Mouse (Mus musculus) layer of hippocampus, adult 2 months (tissue): Measurements from ENCODE around the gene Traf5. TPM values are rescaled to one million over a fixed set of nuclear protein-coding genes. Genes with fewer than 3 reads are reported as not detected.

Source experiments
- DNase-seq, 2 experiments: peaks; one replicate each; pipeline ENCODE4 v3.0.0; 2022; ENCODE audit warnings: low spot score in 2 of 2
- H3K27ac ChIP-seq: fragments of 200-600 bp; 2 replicates; pipeline ENCODE4 v1.8.1; 2022
- H3K4me3 ChIP-seq: fragments of 200-600 bp; 2 replicates; pipeline ENCODE4 v1.8.1; 2022; ENCODE audit warnings: mild to moderate bottlenecking
- CTCF ChIP-seq: fragments of 200-600 bp; conservative IDR thresholded peaks from 2 replicates; pipeline ENCODE4 v1.8.1; 2022; ENCODE audit warnings: antibody characterized with exemption, mild to moderate bottlenecking, moderate library complexity
- microRNA-seq, 2 experiments: library from miRNA; unstranded; fragments of <30 nt; microRNA quantifications; one replicate each; pipeline ENCODE4 v1.2.0; 2021
- total RNA-seq, 2 experiments: library from RNA; stranded (reverse); gene quantifications; 2 replicates each; pipeline ENCODE4 v1.2.3; 2021

Traf5 gene
- total RNA-seq, 2 experiments from 2014 or later, result 2.0 to 2.7 TPM

DNA sequence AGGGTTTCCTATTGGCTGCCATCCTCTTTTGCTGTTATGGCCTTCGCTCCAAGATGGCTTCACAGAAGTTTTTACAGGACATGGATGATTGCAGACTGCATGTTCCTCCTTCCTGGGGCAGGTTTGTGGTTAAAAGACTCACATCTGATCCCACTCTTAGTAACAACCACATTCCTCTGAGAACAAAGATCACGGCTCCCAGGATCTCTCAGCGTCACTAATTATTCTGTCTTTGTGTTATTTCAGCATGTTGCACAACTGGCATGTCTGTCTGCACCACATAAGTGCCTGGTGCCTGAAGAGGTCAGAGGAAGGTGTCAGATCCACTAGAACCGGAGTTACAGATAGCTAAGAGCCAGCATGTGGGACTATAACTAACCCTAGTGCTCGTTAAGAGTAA, 122.4 kb downstream of the Traf5 start:
- Histone ChIP-seq H3K27ac (no peak overlapping the region), H3K4me3 (no peak overlapping the region)
- no peak for TF ChIP-seq CTCF
- DNase-seq, result no peak

- H3K27ac ChIP-seq, result no peak overlapping the region
- DNase-seq, result peak; percentile 67 to 80
- TF ChIP-seq CTCF, result peak; percentile 95
- no peak overlapping the region for H3K4me3 ChIP-seq
Measured at GRCm38 (mm10) chr1:191964773-191965481, 127.4 kb downstream of the Traf5 start.

DNA sequence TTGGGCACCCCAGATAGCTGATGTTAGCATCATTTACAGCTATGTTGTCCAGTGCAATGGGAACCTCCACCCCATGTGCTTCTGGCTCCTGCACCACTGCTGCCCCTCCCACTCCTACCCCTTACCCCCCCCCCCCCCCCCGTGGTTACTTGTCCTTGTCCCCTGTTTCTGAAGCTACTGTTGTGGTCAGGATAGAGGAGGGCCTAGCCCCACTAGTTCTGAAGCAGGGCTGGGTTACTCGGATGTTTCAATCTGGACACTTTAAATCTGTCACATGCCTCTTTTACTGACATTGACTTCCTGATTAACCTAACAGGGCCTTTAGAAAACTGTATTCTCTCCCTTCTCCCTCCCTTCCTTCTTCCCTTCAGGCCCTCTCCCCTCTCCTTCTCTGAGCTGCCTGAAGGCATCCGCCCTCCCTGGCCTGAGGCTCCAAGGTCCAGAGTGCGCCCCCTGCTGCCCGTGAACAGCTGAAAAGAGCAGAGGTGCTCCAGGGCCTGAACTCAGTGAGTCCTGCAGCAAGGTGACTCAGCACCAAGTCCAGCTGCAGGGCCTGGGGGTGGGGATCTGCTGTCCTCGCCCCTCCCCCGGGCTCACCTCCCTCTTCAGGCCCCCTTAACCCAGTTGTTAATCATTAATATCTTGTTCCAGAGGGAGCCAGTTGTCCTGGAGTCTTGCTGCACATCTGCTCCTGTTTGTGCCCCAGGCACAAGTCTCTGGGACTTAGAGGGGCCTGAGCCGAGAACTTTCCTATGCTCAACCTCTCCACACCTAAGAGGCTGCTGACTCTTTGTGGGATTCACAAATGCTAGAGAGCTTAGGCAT, 128.2 kb downstream of the Traf5 start:
- DNase-seq, result peak; percentile 52 to 89
- no peak overlapping the region for H3K4me3 ChIP-seq

DNA sequence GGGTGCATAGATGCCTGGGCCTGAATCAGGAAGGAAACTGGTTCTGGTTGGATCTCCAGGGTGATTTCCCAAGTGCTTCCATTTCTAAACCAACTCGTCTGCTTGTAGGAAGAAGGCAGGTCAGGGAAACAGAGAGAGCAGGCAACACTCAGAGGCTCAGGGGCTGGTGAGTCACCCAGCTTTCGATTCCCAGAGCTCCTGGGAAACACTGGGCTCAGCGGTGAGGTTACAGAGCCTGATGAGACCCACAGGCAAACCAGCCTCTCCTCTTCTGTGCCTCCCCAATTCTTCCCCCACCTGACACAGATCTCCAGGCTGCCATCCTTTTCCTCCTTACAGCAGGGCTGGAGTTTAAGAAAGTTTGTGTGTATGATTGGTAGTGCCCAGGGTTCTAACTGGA, 128.9 kb downstream of the Traf5 start:
- H3K4me3 ChIP-seq, result no peak overlapping the region
- H3K27ac ChIP-seq, result no peak overlapping the region
- no peak for TF ChIP-seq CTCF
- no peak for DNase-seq

More for the DNA sequence above, 128.2 kb downstream of the Traf5 start:
- H3K27ac ChIP-seq, result no peak overlapping the region
- TF ChIP-seq CTCF, result peak; percentile 91

DNA sequence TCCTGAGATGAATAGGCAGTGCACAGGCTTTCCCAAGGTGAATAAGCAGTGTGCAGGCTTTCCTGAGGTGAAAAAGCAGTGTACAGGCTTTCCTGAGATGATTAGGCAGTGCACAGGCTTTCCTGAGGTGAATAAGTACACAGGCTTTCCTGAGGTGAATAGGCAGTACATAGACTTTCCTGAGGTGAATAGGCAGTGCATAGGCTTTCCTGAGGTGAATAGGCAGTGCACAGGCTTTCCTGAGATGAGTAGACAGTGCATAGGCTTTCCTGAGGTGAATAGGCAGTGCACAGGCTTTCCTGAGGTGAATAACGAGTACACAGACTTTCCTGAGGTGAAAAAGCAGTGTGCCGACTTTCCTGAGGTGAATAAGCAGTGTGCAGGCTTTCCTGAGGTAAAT, 131.4 kb downstream of the Traf5 start:
- TF ChIP-seq CTCF, result no peak

GRCm38 (mm10) chr1:191957321-191957720, 135.0 kb downstream of the Traf5 start:
- TF ChIP-seq CTCF, result no peak
- Histone ChIP-seq H3K27ac (peak overlapping the region; percentile 39; the same call in 1 of the 2 replicates), H3K4me3 (no peak overlapping the region)
- DNase-seq, result no peak

More for the DNA sequence above, 131.4 kb downstream of the Traf5 start:
- no peak for DNase-seq
- H3K27ac ChIP-seq, result no peak overlapping the region
- H3K4me3 ChIP-seq, result no peak overlapping the region

DNA sequence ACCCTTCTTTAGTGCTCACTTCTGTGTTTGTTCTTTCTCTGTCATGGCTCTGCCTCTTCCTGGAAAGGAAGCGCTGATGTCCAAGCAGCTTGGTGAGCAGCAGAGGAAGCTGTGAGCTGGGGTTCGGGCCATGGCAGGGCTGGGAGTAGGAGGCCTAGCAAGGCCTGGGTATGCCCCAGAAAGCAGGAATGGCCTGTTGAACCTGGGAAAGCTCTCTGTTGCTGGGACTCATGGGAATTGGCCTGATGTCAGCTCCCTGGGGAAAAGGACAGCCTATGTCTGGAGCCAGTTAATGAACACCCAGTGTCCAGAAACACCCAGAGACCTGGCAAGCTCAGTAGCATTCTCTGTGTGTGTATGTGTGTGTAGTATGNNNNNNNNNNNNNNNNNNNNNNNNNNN, 135.5 kb downstream of the Traf5 start:
- TF ChIP-seq CTCF, result no peak
- DNase-seq, result no peak
- Histone ChIP-seq H3K27ac (peak overlapping the region; percentile 51; the same call in 1 of the 2 replicates), H3K4me3 (no peak overlapping the region)

DNA sequence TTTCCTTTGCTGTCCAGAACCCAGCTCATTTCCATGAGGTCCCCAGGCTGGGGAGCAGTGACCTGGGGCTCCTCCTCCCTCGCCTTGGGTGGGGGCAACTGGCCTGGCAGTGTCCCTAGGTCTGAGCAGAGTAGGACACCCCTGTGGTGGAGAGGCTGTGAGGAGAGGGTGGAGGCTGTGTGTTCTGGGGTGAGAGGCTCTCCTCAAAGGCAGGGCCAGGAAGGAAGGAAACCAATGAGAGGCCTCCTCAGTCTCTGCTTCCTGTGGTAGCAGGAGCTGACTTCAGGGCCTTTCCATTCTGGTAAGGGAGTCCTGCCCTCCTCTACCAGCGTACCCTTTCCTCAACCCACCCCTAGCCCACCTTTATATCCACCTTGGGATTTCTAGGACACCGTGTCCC, 136.1 kb downstream of the Traf5 start:
- DNase-seq, result no peak
- no peak overlapping the region for H3K4me3 ChIP-seq
- H3K27ac ChIP-seq, result peak overlapping the region; percentile 72
- TF ChIP-seq CTCF, result no peak

- no peak for TF ChIP-seq CTCF
- Histone ChIP-seq H3K4me3 (no peak overlapping the region), H3K27ac (peak overlapping the region; percentile 54)
- no peak for DNase-seq
Measured at GRCm38 (mm10) chr1:191955101-191955500, 137.3 kb downstream of the Traf5 start.

- H3K27ac ChIP-seq, result peak overlapping the region; percentile 46; the same call in 1 of the 2 replicates
- peak; percentile 51 to 72 for DNase-seq
- TF ChIP-seq CTCF, result no peak
Measured at GRCm38 (mm10) chr1:191952733-191953335, 139.5 kb downstream of the Traf5 start.

GRCm38 (mm10) chr1:191950611-191951010, 141.7 kb downstream of the Traf5 start:
- Histone ChIP-seq H3K27ac (no peak overlapping the region), H3K4me3 (no peak overlapping the region)
- no peak for DNase-seq
- TF ChIP-seq CTCF, result no peak

More at GRCm38 (mm10) chr1:191952733-191953335, 139.5 kb downstream of the Traf5 start:
- H3K4me3 ChIP-seq, result no peak overlapping the region

- no peak for DNase-seq
- no peak for TF ChIP-seq CTCF
- no peak overlapping the region for H3K4me3 ChIP-seq
- no peak overlapping the region for H3K27ac ChIP-seq
Measured at GRCm38 (mm10) chr1:191948600-191948999, 143.8 kb downstream of the Traf5 start.

DNA sequence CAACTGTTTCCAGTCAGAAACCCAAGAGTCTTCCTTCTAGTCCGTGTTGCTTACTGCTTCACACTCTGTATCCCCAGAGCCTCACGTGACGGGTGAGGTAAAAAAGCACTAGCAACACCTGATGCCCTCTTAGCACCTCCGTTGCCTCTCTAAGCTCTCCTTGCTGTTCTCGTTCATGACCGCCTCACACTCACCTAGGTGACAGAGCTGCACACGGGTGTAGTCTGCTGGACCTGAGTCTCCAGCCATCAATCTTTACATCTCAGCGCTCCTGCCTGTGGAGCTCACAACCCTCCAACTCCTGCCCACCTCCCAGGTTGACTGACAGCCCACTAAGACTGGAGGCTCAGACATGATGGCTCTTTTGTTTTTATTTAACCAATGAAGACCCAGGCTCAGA, 144.6 kb downstream of the Traf5 start:
- TF ChIP-seq CTCF, result no peak
- DNase-seq, result no peak
- Histone ChIP-seq H3K4me3 (no peak overlapping the region), H3K27ac (no peak overlapping the region)

Small RNA genes within 50 kb of the gene (microRNA-seq; reads per million reads assigned to microRNA genes)
- gene Mir3473c, result 0 reads per million in 2 experiments

Other genes with a start within 250 kb of the Traf5 start
- gene Slc30a1, start 185.8 kb downstream of the Traf5 start, total RNA-seq, result 10 to 100 TPM; 35.5 to 37.1 TPM
- gene Rd3, start 115.2 kb downstream of the Traf5 start, total RNA-seq, result under 1 TPM; 0.33 to 0.44 TPM
- 10 to 100 TPM; 51.1 to 55.7 TPM for gene Rcor3, start 45.5 kb upstream of the Traf5 start, total RNA-seq
- 10 to 100 TPM; 36.8 to 37.2 TPM for gene Kcnh1, start 98.2 kb upstream of the Traf5 start, total RNA-seq